Mouse (Mus musculus) liver, adult 2 months (tissue): ENCODE measurements around the gene Mknk1. TPM values are rescaled to one million over a fixed set of nuclear protein-coding genes. Genes with fewer than 3 reads are reported as not detected.

Experiments
- DNase-seq: peaks from one replicate; pipeline ENCODE4 v3.0.0-alpha.2; 2011; ENCODE audit warnings: low read depth, low spot score; ENCODE audit errors: extremely low read depth
- H3K27ac ChIP-seq: fragments of 200-500 bp; replicated peaks from 2 replicates; pipeline ENCODE4 v1.5.1; 2012; ENCODE audit warnings: low read depth, mild to moderate bottlenecking, control low read depth, inconsistent platforms, low read length; ENCODE audit not compliant: insufficient read depth
- H3K27me3 ChIP-seq: fragments of 200-500 bp; 2 replicates; pipeline ENCODE4 v1.6.1; 2012; ENCODE audit warnings: mild to moderate bottlenecking, moderate library complexity, low read length, inconsistent platforms; ENCODE audit not compliant: control insufficient read depth, insufficient read depth
- H3K36me3 ChIP-seq: fragments of 200-500 bp; 2 replicates; pipeline ENCODE4 v1.6.1; 2012; ENCODE audit warnings: low read length, inconsistent platforms; ENCODE audit not compliant: control insufficient read depth, insufficient read depth
- H3K4me1 ChIP-seq: fragments of 200-500 bp; 2 replicates; pipeline ENCODE4 v1.6.1; 2011; ENCODE audit warnings: low read length; ENCODE audit not compliant: control insufficient read depth, insufficient read depth
- H3K4me3 ChIP-seq: fragments of 200-500 bp; 2 replicates; pipeline ENCODE4 v1.5.1; 2011; ENCODE audit warnings: low read depth, mild to moderate bottlenecking, control low read depth, low read length, moderate library complexity; ENCODE audit not compliant: insufficient read depth
- H3K79me2 ChIP-seq: fragments of 200-500 bp; 2 replicates; pipeline ENCODE4 v1.6.1; 2012; ENCODE audit warnings: inconsistent platforms, mild to moderate bottlenecking, low read length, moderate library complexity; ENCODE audit not compliant: control insufficient read depth, insufficient read depth
- H3K9ac ChIP-seq: fragments of 200-500 bp; 2 replicates; pipeline ENCODE4 v1.6.1; 2012; ENCODE audit warnings: low read depth, mild to moderate bottlenecking, control low read depth, inconsistent platforms, low read length
- CTCF ChIP-seq: fragments of 200-500 bp; IDR thresholded peaks from 2 replicates; pipeline ENCODE4 v1.5.1; 2011; ENCODE audit warnings: low read depth, low read length, control low read depth
- POLR2A ChIP-seq: fragments of 200-500 bp; IDR thresholded peaks from 2 replicates; pipeline ENCODE4 v1.6.1; 2011; ENCODE audit warnings: low read length, control low read depth; ENCODE audit not compliant: insufficient read depth; ENCODE audit errors: extremely low read depth
- WGBS: fragments of 180-500 bp; shearing (Covaris S2); methylation state at CpG from one replicate; pipeline ENCODE4 v1.1.7; 2018; 5-methylcytosine and 5-hydroxymethylcytosine counted together
- polyA plus RNA-seq: library from polyadenylated mRNA; depleted of rRNA; stranded (reverse); fragments of >200 nt; gene quantifications from 2 replicates; pipeline ENCODE4 v1.2.3, GENCODE M21; 2012
- total RNA-seq: library from RNA; depleted of rRNA; stranded (reverse); fragments of >200 nt; gene quantifications from 2 replicates; pipeline ENCODE4 v1.2.3, GENCODE M21; 2014

Gene Mknk1
- total and polyA plus RNA-seq, 2 experiments: 14.0 to 22.7 TPM

DNA sequence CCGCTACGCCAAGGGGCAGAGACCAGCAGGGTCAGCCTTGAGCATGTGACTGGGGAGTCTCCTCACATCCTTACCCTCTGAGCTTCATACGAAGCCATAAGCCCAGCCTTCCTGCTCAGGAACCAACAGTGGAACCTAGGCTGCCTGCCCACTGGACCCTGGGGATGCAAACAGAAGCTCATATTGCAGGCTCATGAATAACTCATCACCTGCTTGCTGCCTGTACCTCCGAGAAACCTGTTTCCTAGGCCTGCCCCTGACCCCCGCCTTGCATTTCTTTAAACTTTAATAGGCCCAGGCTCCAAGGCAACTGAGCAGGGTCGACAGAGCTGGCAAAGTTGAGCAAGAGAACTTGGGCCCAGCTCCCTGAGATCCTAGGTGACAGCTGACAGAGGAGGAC, 45.0 kb downstream of the Mknk1 start, which contains the start of gene Kncn:
Gene Kncn (plus strand): TSS at position 379 of the 400 bp plus-strand sequence.
- Histone ChIP-seq H3K36me3 (no peaks in the 10 kb centered on the region), H3K27me3 (no peaks in the 10 kb centered on the region; the same call in 1 of the 2 replicates), H3K4me3 (no peak within 1 kb of the TSS), H3K27ac (no peak within 1 kb of the TSS), H3K9ac (no peak within 1 kb of the TSS), H3K79me2 (no peaks in the 10 kb centered on the region), H3K4me1 (no peaks in the 10 kb centered on the region)
- WGBS: 78% methylated on average over 6 of the region's 6 CpGs
- no peak for DNase-seq
- no peak for TF ChIP-seq POLR2A
- TF ChIP-seq CTCF: no peak

DNA sequence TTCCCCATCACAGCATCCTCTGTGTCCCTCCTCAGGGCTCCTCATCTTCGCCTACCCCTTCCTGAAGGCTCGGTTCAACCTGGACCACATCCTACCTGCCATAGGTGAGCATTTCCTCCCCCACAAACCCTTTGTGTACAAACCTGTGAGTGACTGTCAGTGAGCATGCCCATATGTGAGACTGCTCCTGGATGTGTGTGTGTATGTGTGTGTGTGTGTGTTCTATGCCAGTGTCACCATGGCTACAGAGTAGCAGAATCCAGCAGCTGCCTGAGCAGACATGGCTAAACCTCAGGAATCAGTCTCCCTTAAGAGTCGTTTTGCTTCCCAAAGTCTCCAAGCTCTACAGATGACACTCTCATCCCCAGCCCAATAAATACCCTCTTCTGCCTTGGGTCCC, 46.8 kb downstream of the Mknk1 start:
- H3K4me1 ChIP-seq: no peaks in the 10 kb centered on the region
- peaks cover 8% of the 10 kb centered on the region for H3K27me3 ChIP-seq
- no peaks in the 10 kb centered on the region for H3K36me3 ChIP-seq
- no peaks in the 10 kb centered on the region for H3K79me2 ChIP-seq
- no peak overlapping the region for H3K9ac ChIP-seq
- TF ChIP-seq CTCF: no peak
- TF ChIP-seq POLR2A: no peak
- H3K4me3 ChIP-seq: no peak overlapping the region
- H3K27ac ChIP-seq: no peak overlapping the region
- DNase-seq: no peak
- WGBS: 70% methylated on average over 3 of the region's 3 CpGs

DNA sequence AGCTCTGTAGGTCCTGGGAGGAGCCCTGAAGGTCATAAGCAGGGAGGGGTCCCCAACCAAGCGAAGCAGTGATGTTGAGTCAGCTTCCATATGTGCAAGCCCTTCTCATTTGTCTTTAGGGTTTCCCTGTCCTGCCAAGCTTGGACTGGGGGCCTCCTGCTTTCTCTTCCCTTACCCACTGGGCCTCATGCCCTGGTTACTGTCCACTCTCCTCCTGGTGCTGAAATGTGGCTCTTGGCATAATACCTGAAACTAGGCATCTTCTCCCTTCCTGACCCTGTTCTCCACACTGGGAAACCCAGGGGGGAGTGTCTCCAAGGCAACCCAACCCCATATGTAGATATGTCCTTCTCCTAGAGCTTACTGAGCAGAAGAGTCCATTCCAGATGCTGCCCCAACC, 47.9 kb downstream of the Mknk1 start:
- Histone ChIP-seq H3K36me3 (no peaks in the 10 kb centered on the region), H3K4me3 (no peak overlapping the region), H3K27me3 (peaks cover 8% of the 10 kb centered on the region), H3K79me2 (no peaks in the 10 kb centered on the region), H3K9ac (no peak overlapping the region), H3K4me1 (no peaks in the 10 kb centered on the region), H3K27ac (no peak overlapping the region)
- TF ChIP-seq CTCF: no peak
- no peak for TF ChIP-seq POLR2A
- WGBS: 63% methylated on average over 1 of the region's 1 CpGs
- DNase-seq: no peak

DNA sequence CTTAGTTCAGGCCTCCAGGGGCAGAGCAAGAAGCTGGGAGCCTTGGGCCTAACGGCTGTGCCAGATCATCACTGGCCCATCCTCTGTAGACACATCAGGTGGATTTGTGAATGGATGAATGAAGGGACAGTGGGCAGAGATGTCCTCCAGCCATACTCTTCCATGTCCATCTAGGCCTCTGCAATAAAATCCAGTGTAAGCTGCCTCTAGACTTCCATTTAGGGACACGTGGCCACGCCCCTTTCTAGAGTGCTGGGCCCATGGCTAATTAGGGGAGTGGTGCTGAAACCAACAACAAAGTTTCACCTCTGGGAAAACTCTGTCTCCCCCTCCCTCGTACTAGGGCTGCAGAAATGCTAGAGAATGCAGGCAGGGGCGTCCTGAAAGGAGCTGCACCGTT, 51.1 kb downstream of the Mknk1 start:
- Histone ChIP-seq H3K36me3 (no peaks in the 10 kb centered on the region), H3K9ac (no peak overlapping the region), H3K27me3 (peaks cover 8% of the 10 kb centered on the region), H3K4me1 (no peaks in the 10 kb centered on the region), H3K4me3 (no peak overlapping the region), H3K27ac (no peak overlapping the region), H3K79me2 (no peaks in the 10 kb centered on the region)
- TF ChIP-seq CTCF: no peak
- no peak for TF ChIP-seq POLR2A
- WGBS: 23% methylated on average over 6 of the region's 6 CpGs
- no peak for DNase-seq

DNA sequence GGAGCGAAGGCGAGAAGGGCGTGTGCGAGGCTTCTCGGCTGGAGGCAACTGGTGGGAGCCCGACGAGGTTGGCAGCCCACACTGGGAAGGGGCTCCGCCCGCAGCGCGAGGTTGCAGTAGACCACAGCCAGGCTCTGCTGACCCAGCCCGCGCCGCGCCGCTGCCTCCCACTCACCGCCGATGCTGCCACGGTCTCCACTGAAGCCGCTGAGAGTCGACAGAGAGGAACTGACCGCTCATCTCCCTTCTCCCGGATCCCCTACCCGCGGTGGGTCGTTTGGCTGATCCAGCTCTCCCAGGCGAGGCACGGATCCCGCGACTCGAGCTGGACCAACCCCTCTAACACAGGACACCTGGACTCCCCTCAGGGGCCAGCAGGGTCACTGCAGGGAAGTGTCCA, 51.6 kb downstream of the Mknk1 start, which contains the start of gene 6430628N08Rik:
Gene 6430628N08Rik (plus strand): TSS at position 113 of the 400 bp plus-strand sequence.
- H3K9ac ChIP-seq: no peak within 1 kb of the TSS
- WGBS: 8% methylated on average over 31 of the region's 31 CpGs
- peaks cover 8% of the 10 kb centered on the region for H3K27me3 ChIP-seq
- TF ChIP-seq POLR2A: no peak
- no peak for TF ChIP-seq CTCF
- no peak within 1 kb of the TSS for H3K4me3 ChIP-seq
- no peaks in the 10 kb centered on the region for H3K4me1 ChIP-seq
- no peaks in the 10 kb centered on the region for H3K79me2 ChIP-seq
- no peaks in the 10 kb centered on the region for H3K36me3 ChIP-seq
- no peak within 1 kb of the TSS for H3K27ac ChIP-seq
- DNase-seq: no peak

DNA sequence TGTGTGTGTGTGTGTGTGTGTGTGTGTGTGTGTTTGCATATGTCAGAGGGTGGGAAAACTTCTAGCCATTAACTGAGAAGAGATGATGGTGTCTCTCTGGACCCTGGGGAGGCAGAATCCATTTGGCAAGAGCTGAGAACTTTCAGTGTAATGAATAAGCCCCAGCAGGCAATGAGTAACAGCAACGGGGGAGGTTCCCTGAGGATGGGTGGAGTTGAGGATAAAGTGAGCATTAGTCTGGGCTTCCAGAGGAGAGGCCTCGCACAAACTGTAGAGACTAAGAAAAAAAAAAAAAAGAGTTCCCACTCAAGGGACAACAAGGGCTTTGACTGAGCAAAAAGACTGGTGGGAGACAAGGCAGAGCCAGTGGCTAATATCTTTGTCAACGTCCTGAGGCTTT, 55.3 kb downstream of the Mknk1 start:
- Histone ChIP-seq H3K9ac (no peak overlapping the region), H3K79me2 (no peaks in the 10 kb centered on the region), H3K27me3 (peaks cover 17% of the 10 kb centered on the region), H3K27ac (no peak overlapping the region), H3K36me3 (no peaks in the 10 kb centered on the region), H3K4me1 (no peaks in the 10 kb centered on the region), H3K4me3 (no peak overlapping the region)
- no peak for TF ChIP-seq POLR2A
- no peak for TF ChIP-seq CTCF
- WGBS: 41% methylated on average over 3 of the region's 3 CpGs
- DNase-seq: no peak
